Mouse (Mus musculus) C2C12 (cell line): ENCODE results near the gene Ubtd2. TPM values are rescaled to one million over a fixed set of nuclear protein-coding genes. Genes with fewer than 3 reads are reported as not detected.

Source experiments
- H3K27me3 ChIP-seq: one replicate; pipeline ENCODE4 v1.6.1; 2011; ENCODE audit not compliant: control insufficient read depth, insufficient read depth, insufficient read length
- H3K36me3 ChIP-seq: one replicate; pipeline ENCODE4 v1.6.1; 2011; ENCODE audit not compliant: control insufficient read depth, insufficient read depth
- H3K4me3 ChIP-seq: one replicate; pipeline ENCODE4 v1.5.1; 2011; ENCODE audit warnings: mild to moderate bottlenecking, control low read depth; ENCODE audit not compliant: poor library complexity, insufficient read depth, severe bottlenecking
- H3K79me2 ChIP-seq: one replicate; pipeline ENCODE4 v1.6.1; 2011; ENCODE audit not compliant: control insufficient read depth, insufficient read depth
- H3K79me3 ChIP-seq: one replicate; pipeline ENCODE4 v1.6.1; 2011; ENCODE audit warnings: low read depth, control low read depth
- H3ac ChIP-seq: one replicate; pipeline ENCODE3; 2011; ENCODE audit warnings: low read depth; ENCODE audit not compliant: control insufficient read depth, insufficient read length
- CEBPB ChIP-seq: IDR thresholded peaks from one replicate; pipeline ENCODE4 v1.6.1; 2011; ENCODE audit warnings: low read depth, mild to moderate bottlenecking, control low read depth, moderate library complexity
- CTCF ChIP-seq: IDR thresholded peaks from one replicate; pipeline ENCODE4 v1.5.1; 2011; ENCODE audit not compliant: control insufficient read depth, insufficient read depth, insufficient read length
- FOSL1 ChIP-seq: IDR thresholded peaks from one replicate; pipeline ENCODE4 v1.8.0; 2011; ENCODE audit warnings: mild to moderate bottlenecking, low read length; ENCODE audit not compliant: poor library complexity, insufficient read depth, severe bottlenecking
- MAX ChIP-seq: IDR thresholded peaks from one replicate; pipeline ENCODE4 v1.6.1; 2011; ENCODE audit warnings: mild to moderate bottlenecking, control low read depth
- MYOD1 ChIP-seq: IDR thresholded peaks from one replicate; pipeline ENCODE4 v1.6.1; 2011; ENCODE audit warnings: low read depth; ENCODE audit not compliant: control insufficient read depth, insufficient read length
- MYOG ChIP-seq: IDR thresholded peaks from one replicate; pipeline ENCODE4 v1.6.1; 2011; ENCODE audit not compliant: control insufficient read depth, insufficient read length; ENCODE audit errors: extremely low read depth
- USF1 ChIP-seq: IDR thresholded peaks from one replicate; pipeline ENCODE4 v1.6.1; 2011; ENCODE audit warnings: low read depth, mild to moderate bottlenecking, control low read depth, moderate library complexity
- polyA plus RNA-seq: library from polyadenylated mRNA; unstranded; fragments of >200 nt; fragmentation: generic; extraction: Trizol; gene quantifications from one replicate; pipeline ENCODE4 v1.2.1, GENCODE M21; 2012; ENCODE audit warnings: missing spikeins

Gene Ubtd2
- polyA plus RNA-seq, 1 experiment, result 14.3 TPM

GRCm38 (mm10) chr11:32565088-32565487 is 109.9 kb downstream of the Ubtd2 start:
- H3K79me3 ChIP-seq, result peaks cover 17% of the 10 kb centered on the region
- TF ChIP-seq FOSL1 (no peak), MAX (no peak), CTCF (no peak), CEBPB (no peak), MYOD1 (no peak), USF1 (no peak), MYOG (no peak)
- H3ac ChIP-seq, result no peak overlapping the region
- no peak overlapping the region for H3K4me3 ChIP-seq
- no peaks in the 10 kb centered on the region for H3K27me3 ChIP-seq
- peaks cover 90% of the 10 kb centered on the region for H3K79me2 ChIP-seq
- peaks cover 11% of the 10 kb centered on the region for H3K36me3 ChIP-seq

- Histone ChIP-seq H3K79me2 (peaks cover 84% of the 10 kb centered on the region), H3K79me3 (peaks cover 15% of the 10 kb centered on the region), H3K4me3 (no peak overlapping the region), H3ac (no peak overlapping the region), H3K27me3 (no peaks in the 10 kb centered on the region), H3K36me3 (peaks cover 11% of the 10 kb centered on the region)
- TF ChIP-seq MYOD1, result no peak
- TF ChIP-seq MAX, result no peak
- no peak for TF ChIP-seq CEBPB
- no peak for TF ChIP-seq MYOG
- no peak for TF ChIP-seq CTCF
- TF ChIP-seq USF1, result no peak
- no peak for TF ChIP-seq FOSL1
Measured at GRCm38 (mm10) chr11:32566184-32566583, 111.0 kb downstream of the Ubtd2 start.

Other genes with a start within 250 kb of the Ubtd2 start
- 63.0 TPM for gene Snrnp25, start 250.0 kb upstream of the Ubtd2 start, polyA plus RNA-seq
- gene Rhbdf1, start 233.1 kb upstream of the Ubtd2 start, polyA plus RNA-seq, result 40.6 TPM
- 19.9 TPM for gene Mpg, start 228.9 kb upstream of the Ubtd2 start, polyA plus RNA-seq
- 34.0 TPM for gene Nprl3, start 187.7 kb upstream of the Ubtd2 start, polyA plus RNA-seq
- gene Hba-x, start 179.0 kb upstream of the Ubtd2 start, polyA plus RNA-seq, result not detected
- gene Hba-a1, start 171.9 kb upstream of the Ubtd2 start, polyA plus RNA-seq, result 12.1 TPM
- not detected for gene Hbq1b, start 168.4 kb upstream of the Ubtd2 start, polyA plus RNA-seq
- gene Hba-a2, start 158.9 kb upstream of the Ubtd2 start, polyA plus RNA-seq, result not detected
- 0.11 TPM for gene Hbq1a, start 155.3 kb upstream of the Ubtd2 start, polyA plus RNA-seq
- gene Sh3pxd2b, start 107.5 kb upstream of the Ubtd2 start, polyA plus RNA-seq, result 21.7 TPM
- 0.14 TPM for gene Efcab9, start 76.7 kb downstream of the Ubtd2 start, polyA plus RNA-seq
- gene Stk10, start 77.9 kb downstream of the Ubtd2 start, polyA plus RNA-seq, result 8.2 TPM
- gene Fbxw11, start 187.4 kb downstream of the Ubtd2 start, polyA plus RNA-seq, result 38.8 TPM